Mouse (Mus musculus): ENCODE data around the gene Cst6.

The Cst6 gene

GRCm38 (mm10) chr19:5341360-5341759 lies 8.0 kb downstream of the Cst6 start:
- H3K27me3 ChIP-seq (ENCODE audit: insufficient read depth, low read length): peaks cover 8% of the 10 kb centered on the region; the same call in 1 of the 2 replicates
- no peaks in the 10 kb centered on the region for H3K36me3 ChIP-seq (ENCODE audit: insufficient read depth, low read length)
- no peak overlapping the region for H3K4me3 ChIP-seq (replicated peaks; ENCODE audit: low read length)
- no peaks in the 10 kb centered on the region for H3K4me1 ChIP-seq (replicated peaks; ENCODE audit: low read depth, low read length)
- no peaks in the 10 kb centered on the region for H3K9me3 ChIP-seq (ENCODE audit: low read length)
- TF ChIP-seq POU5F1 (IDR thresholded peaks at IDR 0.05; ENCODE audit: borderline replicate concordance, low read length) (no peak), NANOG (IDR thresholded peaks at IDR 0.05; ENCODE audit: borderline replicate concordance, low read length) (no peak), CTCF (conservative IDR thresholded peaks at IDR 0.05; ENCODE audit: low read length) (no peak)

GRCm38 (mm10) chr19:5337975-5338374 lies 11.4 kb downstream of the Cst6 start:
- Histone ChIP-seq H3K27me3 (ENCODE audit: insufficient read depth, low read length) (peaks cover 8% of the 10 kb centered on the region; the same call in 1 of the 2 replicates), H3K4me1 (replicated peaks; ENCODE audit: low read depth, low read length) (peaks cover 15% of the 10 kb centered on the region), H3K9me3 (ENCODE audit: low read length) (no peaks in the 10 kb centered on the region), H3K36me3 (ENCODE audit: insufficient read depth, low read length) (no peaks in the 10 kb centered on the region), H3K4me3 (replicated peaks; ENCODE audit: low read length) (no peak overlapping the region)
- TF ChIP-seq POU5F1 (IDR thresholded peaks at IDR 0.05; ENCODE audit: borderline replicate concordance, low read length) (no peak), NANOG (IDR thresholded peaks at IDR 0.05; ENCODE audit: borderline replicate concordance, low read length) (no peak), CTCF (conservative IDR thresholded peaks at IDR 0.05; ENCODE audit: low read length) (peak; percentile 99)

- H3K36me3 ChIP-seq (ENCODE audit: insufficient read depth, low read length): no peaks in the 10 kb centered on the region
- H3K27me3 ChIP-seq (ENCODE audit: insufficient read depth, low read length): no peaks in the 10 kb centered on the region
- H3K4me1 ChIP-seq (replicated peaks; ENCODE audit: low read depth, low read length): peaks cover 15% of the 10 kb centered on the region
- H3K4me3 ChIP-seq (replicated peaks; ENCODE audit: low read length): no peak within 1 kb of the TSS
- TF ChIP-seq CTCF (conservative IDR thresholded peaks at IDR 0.05; ENCODE audit: low read length): no peak
- no peak for TF ChIP-seq POU5F1 (IDR thresholded peaks at IDR 0.05; ENCODE audit: borderline replicate concordance, low read length)
- no peak for TF ChIP-seq NANOG (IDR thresholded peaks at IDR 0.05; ENCODE audit: borderline replicate concordance, low read length)
- H3K9me3 ChIP-seq (ENCODE audit: low read length): no peaks in the 10 kb centered on the region
These were observed 13.9 kb downstream of the Cst6 start, which contains the start of gene Catsper1 for GRCm38 (mm10) chr19:5335441-5335840. Gene Catsper1, plus strand, starts transcription at chr19:5335741.

- peaks cover 15% of the 10 kb centered on the region for H3K4me1 ChIP-seq (replicated peaks; ENCODE audit: low read depth, low read length)
- H3K4me3 ChIP-seq (replicated peaks; ENCODE audit: low read length): no peak overlapping the region
- H3K9me3 ChIP-seq (ENCODE audit: low read length): no peaks in the 10 kb centered on the region
- TF ChIP-seq CTCF (conservative IDR thresholded peaks at IDR 0.05; ENCODE audit: low read length): no peak
- TF ChIP-seq NANOG (IDR thresholded peaks at IDR 0.05; ENCODE audit: borderline replicate concordance, low read length): no peak
- TF ChIP-seq POU5F1 (IDR thresholded peaks at IDR 0.05; ENCODE audit: borderline replicate concordance, low read length): no peak
- H3K27me3 ChIP-seq (ENCODE audit: insufficient read depth, low read length): no peaks in the 10 kb centered on the region
- no peaks in the 10 kb centered on the region for H3K36me3 ChIP-seq (ENCODE audit: insufficient read depth, low read length)
These were observed 14.6 kb downstream of the Cst6 start for GRCm38 (mm10) chr19:5334741-5335140.

GRCm38 (mm10) chr19:5327970-5328369 lies 21.4 kb downstream of the Cst6 start:
- Histone ChIP-seq H3K4me3 (replicated peaks; ENCODE audit: low read length) (0 out of 2 replicates have a peak overlapping the region, but pooled peaks have one; percentile 10), H3K36me3 (ENCODE audit: insufficient read depth, low read length) (no peaks in the 10 kb centered on the region), H3K9me3 (ENCODE audit: low read length) (no peaks in the 10 kb centered on the region), H3K4me1 (replicated peaks; ENCODE audit: low read depth, low read length) (peaks cover 8% of the 10 kb centered on the region), H3K27me3 (ENCODE audit: insufficient read depth, low read length) (peaks cover 8% of the 10 kb centered on the region)
- TF ChIP-seq NANOG (IDR thresholded peaks at IDR 0.05; ENCODE audit: borderline replicate concordance, low read length): no peak
- no peak for TF ChIP-seq POU5F1 (IDR thresholded peaks at IDR 0.05; ENCODE audit: borderline replicate concordance, low read length)
- no peak for TF ChIP-seq CTCF (conservative IDR thresholded peaks at IDR 0.05; ENCODE audit: low read length)

- H3K36me3 ChIP-seq (ENCODE audit: insufficient read depth, low read length): no peaks in the 10 kb centered on the region
- peaks cover 8% of the 10 kb centered on the region for H3K27me3 ChIP-seq (ENCODE audit: insufficient read depth, low read length)
- TF ChIP-seq CTCF (conservative IDR thresholded peaks at IDR 0.05; ENCODE audit: low read length) (no peak), POU5F1 (IDR thresholded peaks at IDR 0.05; ENCODE audit: borderline replicate concordance, low read length) (no peak), NANOG (IDR thresholded peaks at IDR 0.05; ENCODE audit: borderline replicate concordance, low read length) (no peak)
- peaks cover 8% of the 10 kb centered on the region for H3K4me1 ChIP-seq (replicated peaks; ENCODE audit: low read depth, low read length)
- H3K4me3 ChIP-seq (replicated peaks; ENCODE audit: low read length): peak overlapping the region; percentile 10; the same call in 1 of the 2 replicates
- H3K9me3 ChIP-seq (ENCODE audit: low read length): peaks cover 23% of the 10 kb centered on the region
These were observed 25.6 kb downstream of the Cst6 start for GRCm38 (mm10) chr19:5323801-5324200.

- TF ChIP-seq NANOG (IDR thresholded peaks at IDR 0.05; ENCODE audit: borderline replicate concordance, low read length): no peak
- Histone ChIP-seq H3K4me3 (replicated peaks; ENCODE audit: low read length) (no peak overlapping the region), H3K36me3 (ENCODE audit: insufficient read depth, low read length) (no peaks in the 10 kb centered on the region), H3K9me3 (ENCODE audit: low read length) (peaks cover 22% of the 10 kb centered on the region), H3K4me1 (replicated peaks; ENCODE audit: low read depth, low read length) (no peaks in the 10 kb centered on the region), H3K27me3 (ENCODE audit: insufficient read depth, low read length) (peaks cover 4% of the 10 kb centered on the region)
These were observed 36.2 kb downstream of the Cst6 start for GRCm38 (mm10) chr19:5313189-5313588.

- peaks cover 29% of the 10 kb centered on the region for H3K4me1 ChIP-seq (replicated peaks; ENCODE audit: low read depth, low read length)
- 0 out of 2 replicates have a peak, but pooled peaks cover under 1% of the 10 kb centered on the region for H3K36me3 ChIP-seq (ENCODE audit: insufficient read depth, low read length)
- H3K27me3 ChIP-seq (ENCODE audit: insufficient read depth, low read length): peaks cover 21% of the 10 kb centered on the region
- TF ChIP-seq NANOG (IDR thresholded peaks at IDR 0.05; ENCODE audit: borderline replicate concordance, low read length): no peak
- TF ChIP-seq POU5F1 (IDR thresholded peaks at IDR 0.05; ENCODE audit: borderline replicate concordance, low read length): no peak
- no peak for TF ChIP-seq CTCF (conservative IDR thresholded peaks at IDR 0.05; ENCODE audit: low read length)
- no peak overlapping the region for H3K4me3 ChIP-seq (replicated peaks; ENCODE audit: low read length)
- no peaks in the 10 kb centered on the region for H3K9me3 ChIP-seq (ENCODE audit: low read length)
These were observed 40.3 kb downstream of the Cst6 start for GRCm38 (mm10) chr19:5309025-5309424.
